Mouse (Mus musculus): ENCODE data around the gene Ccl2. TPM values are rescaled to one million over a fixed set of nuclear protein-coding genes. Genes with fewer than 3 reads are reported as not detected.

Ccl2 gene
- polyA plus RNA-seq, 1 experiment from 2014 or later, result 11.4 TPM

DNA sequence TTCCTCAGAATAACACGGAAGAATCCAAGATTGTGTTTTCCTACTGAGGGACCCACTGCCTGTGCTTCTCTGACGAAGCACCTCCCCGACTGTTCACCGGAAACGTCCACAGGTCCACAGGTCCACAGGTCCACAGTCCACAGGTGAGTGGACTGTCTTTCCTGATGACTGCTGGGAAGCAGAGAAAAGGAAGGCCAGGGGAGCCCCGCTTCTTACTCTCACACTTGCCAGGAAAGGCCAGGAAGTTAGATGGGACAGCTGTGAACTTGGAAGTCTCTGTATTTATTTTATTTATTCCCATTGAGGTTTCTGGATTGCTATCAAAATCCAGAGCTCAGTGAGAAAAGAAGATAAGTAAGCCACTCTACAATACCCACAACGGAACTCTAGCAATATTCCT lies 18.5 kb downstream of the Ccl2 start:
- 72% methylated on average over 7 of the region's 7 CpGs for WGBS
- H3K9ac ChIP-seq (ENCODE audit: low read length), result no peak overlapping the region
- H3K9me3 ChIP-seq (ENCODE audit: control insufficient read depth, low read length), result no peaks in the 10 kb centered on the region
- H3K4me3 ChIP-seq (ENCODE audit: control insufficient read depth in 1 of 2, insufficient read depth in 1 of 2, low read depth in 1 of 2, low read length in 2 of 2), result no peak overlapping the region
- no peaks in the 10 kb centered on the region for H3K4me1 ChIP-seq (ENCODE audit: control insufficient read depth in 2 of 2, insufficient read depth in 2 of 2, low read length in 2 of 2)
- H3K4me2 ChIP-seq (ENCODE audit: low read length), result no peak overlapping the region
- no peaks in the 10 kb centered on the region; the same call in 1 of the 2 replicates for H3K27me3 ChIP-seq (ENCODE audit: control insufficient read depth, insufficient read depth, low read length)
- H3K27ac ChIP-seq (replicated peaks in 1 of 2; ENCODE audit: control insufficient read depth in 1 of 2, insufficient read depth in 1 of 2, low read depth in 2 of 2, low read length in 2 of 2), result no peak overlapping the region
- no peaks in the 10 kb centered on the region for H3K36me3 ChIP-seq (ENCODE audit: control insufficient read depth, insufficient read depth, low read length)
- ATAC-seq (ENCODE audit: insufficient number of reproducible peaks, insufficient read depth, low FRiP score, low read depth), result no peak

- no peaks in the 10 kb centered on the region for H3K4me1 ChIP-seq (ENCODE audit: control insufficient read depth in 2 of 2, insufficient read depth in 2 of 2, low read length in 2 of 2)
- H3K27me3 ChIP-seq (ENCODE audit: control insufficient read depth, insufficient read depth, low read length), result no peaks in the 10 kb centered on the region; the same call in 1 of the 2 replicates
- no peaks in the 10 kb centered on the region for H3K36me3 ChIP-seq (ENCODE audit: control insufficient read depth, insufficient read depth, low read length)
- H3K27ac ChIP-seq (replicated peaks in 1 of 2; ENCODE audit: control insufficient read depth in 1 of 2, insufficient read depth in 1 of 2, low read depth in 2 of 2, low read length in 2 of 2), result no peak within 1 kb of the TSS
- WGBS, result 72% methylated on average over 6 of the region's 6 CpGs
- H3K9ac ChIP-seq (ENCODE audit: low read length), result no peak within 1 kb of the TSS
- H3K9me3 ChIP-seq (ENCODE audit: control insufficient read depth, low read length), result no peaks in the 10 kb centered on the region
- H3K4me3 ChIP-seq (ENCODE audit: control insufficient read depth in 1 of 2, insufficient read depth in 1 of 2, low read depth in 1 of 2, low read length in 2 of 2), result no peak within 1 kb of the TSS
- ATAC-seq (ENCODE audit: insufficient number of reproducible peaks, insufficient read depth, low FRiP score, low read depth), result no peak
- H3K4me2 ChIP-seq (ENCODE audit: low read length), result no peak within 1 kb of the TSS
These were observed 22.3 kb downstream of the Ccl2 start, which contains the start of gene Ccl11 for GRCm38 (mm10) chr11:82057646-82058045. Gene Ccl11, plus strand, starts transcription at chr11:82057823.

GRCm38 (mm10) chr11:82062226-82062625 lies 26.9 kb downstream of the Ccl2 start:
- no peaks in the 10 kb centered on the region for H3K4me1 ChIP-seq (ENCODE audit: control insufficient read depth in 2 of 2, insufficient read depth in 2 of 2, low read length in 2 of 2)
- WGBS, result 62% methylated on average over 3 of the region's 3 CpGs
- no peaks in the 10 kb centered on the region for H3K36me3 ChIP-seq (ENCODE audit: control insufficient read depth, insufficient read depth, low read length)
- H3K27ac ChIP-seq (replicated peaks in 1 of 2; ENCODE audit: control insufficient read depth in 1 of 2, insufficient read depth in 1 of 2, low read depth in 2 of 2, low read length in 2 of 2), result no peak overlapping the region
- H3K27me3 ChIP-seq (ENCODE audit: control insufficient read depth, insufficient read depth, low read length), result no peaks in the 10 kb centered on the region
- ATAC-seq (ENCODE audit: insufficient number of reproducible peaks, insufficient read depth, low FRiP score, low read depth), result no peak
- H3K4me3 ChIP-seq (ENCODE audit: control insufficient read depth in 1 of 2, insufficient read depth in 1 of 2, low read depth in 1 of 2, low read length in 2 of 2), result no peak overlapping the region
- H3K4me2 ChIP-seq (ENCODE audit: low read length), result no peak overlapping the region
- H3K9ac ChIP-seq (ENCODE audit: low read length), result no peak overlapping the region
- H3K9me3 ChIP-seq (ENCODE audit: control insufficient read depth, low read length), result no peaks in the 10 kb centered on the region

- ATAC-seq (ENCODE audit: insufficient number of reproducible peaks, insufficient read depth, low FRiP score, low read depth), result no peak
- Histone ChIP-seq H3K27ac (replicated peaks in 1 of 2; ENCODE audit: control insufficient read depth in 1 of 2, insufficient read depth in 1 of 2, low read depth in 2 of 2, low read length in 2 of 2) (no peak overlapping the region), H3K4me3 (ENCODE audit: control insufficient read depth in 1 of 2, insufficient read depth in 1 of 2, low read depth in 1 of 2, low read length in 2 of 2) (no peak overlapping the region), H3K9ac (ENCODE audit: low read length) (no peak overlapping the region), H3K27me3 (ENCODE audit: control insufficient read depth, insufficient read depth, low read length) (no peaks in the 10 kb centered on the region), H3K4me1 (ENCODE audit: control insufficient read depth in 2 of 2, insufficient read depth in 2 of 2, low read length in 2 of 2) (no peaks in the 10 kb centered on the region), H3K36me3 (ENCODE audit: control insufficient read depth, insufficient read depth, low read length) (no peaks in the 10 kb centered on the region), H3K4me2 (ENCODE audit: low read length) (no peak overlapping the region), H3K9me3 (ENCODE audit: control insufficient read depth, low read length) (no peaks in the 10 kb centered on the region)
- WGBS, result 68% methylated on average over 2 of the region's 2 CpGs
These were observed 28.1 kb downstream of the Ccl2 start for GRCm38 (mm10) chr11:82063454-82063853.

GRCm38 (mm10) chr11:82066953-82067571 lies 31.7 kb downstream of the Ccl2 start:
- no peak for ATAC-seq (ENCODE audit: insufficient number of reproducible peaks, insufficient read depth, low FRiP score, low read depth)
- 70% methylated on average over 7 of the region's 7 CpGs for WGBS
- Histone ChIP-seq H3K4me1 (ENCODE audit: control insufficient read depth in 2 of 2, insufficient read depth in 2 of 2, low read length in 2 of 2) (no peaks in the 10 kb centered on the region), H3K36me3 (ENCODE audit: control insufficient read depth, insufficient read depth, low read length) (no peaks in the 10 kb centered on the region), H3K4me2 (ENCODE audit: low read length) (no peak overlapping the region), H3K27me3 (ENCODE audit: control insufficient read depth, insufficient read depth, low read length) (no peaks in the 10 kb centered on the region), H3K27ac (replicated peaks in 1 of 2; ENCODE audit: control insufficient read depth in 1 of 2, insufficient read depth in 1 of 2, low read depth in 2 of 2, low read length in 2 of 2) (no peak overlapping the region), H3K9me3 (ENCODE audit: control insufficient read depth, low read length) (no peaks in the 10 kb centered on the region), H3K9ac (ENCODE audit: low read length) (no peak overlapping the region), H3K4me3 (ENCODE audit: control insufficient read depth in 1 of 2, insufficient read depth in 1 of 2, low read depth in 1 of 2, low read length in 2 of 2) (no peak overlapping the region)

DNA sequence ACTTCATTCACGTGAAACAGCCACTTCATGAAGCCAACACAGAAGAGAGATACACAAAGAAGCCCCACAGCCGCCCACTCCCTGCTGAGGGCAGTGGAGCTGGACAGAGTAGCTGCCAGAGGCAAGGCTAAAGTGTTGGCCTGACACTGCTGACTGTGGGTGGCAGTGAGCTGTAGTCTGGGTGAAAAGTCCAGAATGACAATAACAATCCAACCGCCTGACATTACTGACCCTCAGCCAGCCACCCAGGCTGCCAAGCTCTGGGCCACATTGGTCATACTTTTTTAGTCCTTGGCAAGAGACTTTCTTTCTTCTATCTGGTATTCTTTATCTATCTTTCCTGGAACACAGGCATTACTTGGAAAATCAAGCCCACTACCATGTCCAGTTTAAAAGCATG lies 35.7 kb downstream of the Ccl2 start:
- 73% methylated on average over 3 of the region's 3 CpGs for WGBS
- H3K4me3 ChIP-seq (ENCODE audit: control insufficient read depth in 1 of 2, insufficient read depth in 1 of 2, low read depth in 1 of 2, low read length in 2 of 2), result no peak overlapping the region
- no peak overlapping the region for H3K27ac ChIP-seq (replicated peaks in 1 of 2; ENCODE audit: control insufficient read depth in 1 of 2, insufficient read depth in 1 of 2, low read depth in 2 of 2, low read length in 2 of 2)
- no peak overlapping the region for H3K9ac ChIP-seq (ENCODE audit: low read length)
- H3K36me3 ChIP-seq (ENCODE audit: control insufficient read depth, insufficient read depth, low read length), result no peaks in the 10 kb centered on the region
- H3K4me2 ChIP-seq (ENCODE audit: low read length), result no peak overlapping the region
- 0 out of 2 replicates have a peak, but pooled peaks cover 2% of the 10 kb centered on the region for H3K9me3 ChIP-seq (ENCODE audit: control insufficient read depth, low read length)
- no peaks in the 10 kb centered on the region for H3K27me3 ChIP-seq (ENCODE audit: control insufficient read depth, insufficient read depth, low read length)
- no peak for ATAC-seq (ENCODE audit: insufficient number of reproducible peaks, insufficient read depth, low FRiP score, low read depth)
- no peaks in the 10 kb centered on the region for H3K4me1 ChIP-seq (ENCODE audit: control insufficient read depth in 2 of 2, insufficient read depth in 2 of 2, low read length in 2 of 2)

DNA sequence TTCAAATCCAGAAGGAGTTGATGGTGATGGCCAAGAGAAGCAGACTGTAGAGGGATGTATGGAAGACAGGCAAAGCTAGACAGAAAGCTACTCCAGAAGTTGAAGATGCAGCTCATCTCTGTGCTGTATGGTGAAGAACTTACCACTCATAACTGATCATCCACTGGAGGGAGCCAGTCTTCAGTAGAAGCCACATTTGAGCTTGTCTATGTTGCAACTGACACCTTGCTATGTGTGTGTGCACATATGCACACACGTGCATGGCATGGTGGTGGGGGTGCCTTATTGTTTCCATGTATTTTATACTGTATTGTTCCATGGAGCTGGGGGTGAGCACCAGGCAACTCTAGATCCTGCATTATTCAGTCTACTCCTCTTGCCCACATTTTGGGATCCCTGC lies 37.0 kb downstream of the Ccl2 start:
- no peak overlapping the region for H3K27ac ChIP-seq (replicated peaks in 1 of 2; ENCODE audit: control insufficient read depth in 1 of 2, insufficient read depth in 1 of 2, low read depth in 2 of 2, low read length in 2 of 2)
- no peaks in the 10 kb centered on the region for H3K27me3 ChIP-seq (ENCODE audit: control insufficient read depth, insufficient read depth, low read length)
- H3K4me3 ChIP-seq (ENCODE audit: control insufficient read depth in 1 of 2, insufficient read depth in 1 of 2, low read depth in 1 of 2, low read length in 2 of 2), result no peak overlapping the region
- 57% methylated on average over 1 of the region's 1 CpGs for WGBS
- ATAC-seq (ENCODE audit: insufficient number of reproducible peaks, insufficient read depth, low FRiP score, low read depth), result no peak
- H3K4me1 ChIP-seq (ENCODE audit: control insufficient read depth in 2 of 2, insufficient read depth in 2 of 2, low read length in 2 of 2), result no peaks in the 10 kb centered on the region
- no peak overlapping the region for H3K4me2 ChIP-seq (ENCODE audit: low read length)
- 0 out of 2 replicates have a peak, but pooled peaks cover 2% of the 10 kb centered on the region for H3K9me3 ChIP-seq (ENCODE audit: control insufficient read depth, low read length)
- H3K36me3 ChIP-seq (ENCODE audit: control insufficient read depth, insufficient read depth, low read length), result no peaks in the 10 kb centered on the region
- H3K9ac ChIP-seq (ENCODE audit: low read length), result no peak overlapping the region

GRCm38 (mm10) chr11:82072984-82073383 lies 37.6 kb downstream of the Ccl2 start:
- WGBS, result 66% methylated on average over 3 of the region's 3 CpGs
- Histone ChIP-seq H3K27me3 (ENCODE audit: control insufficient read depth, insufficient read depth, low read length) (no peaks in the 10 kb centered on the region), H3K4me2 (ENCODE audit: low read length) (no peak overlapping the region), H3K9me3 (ENCODE audit: control insufficient read depth, low read length) (0 out of 2 replicates have a peak, but pooled peaks cover 2% of the 10 kb centered on the region), H3K27ac (replicated peaks in 1 of 2; ENCODE audit: control insufficient read depth in 1 of 2, insufficient read depth in 1 of 2, low read depth in 2 of 2, low read length in 2 of 2) (no peak overlapping the region), H3K36me3 (ENCODE audit: control insufficient read depth, insufficient read depth, low read length) (no peaks in the 10 kb centered on the region), H3K9ac (ENCODE audit: low read length) (no peak overlapping the region), H3K4me1 (ENCODE audit: control insufficient read depth in 2 of 2, insufficient read depth in 2 of 2, low read length in 2 of 2) (no peaks in the 10 kb centered on the region), H3K4me3 (ENCODE audit: control insufficient read depth in 1 of 2, insufficient read depth in 1 of 2, low read depth in 1 of 2, low read length in 2 of 2) (no peak overlapping the region)
- ATAC-seq (ENCODE audit: insufficient number of reproducible peaks, insufficient read depth, low FRiP score, low read depth), result no peak
